Mouse (Mus musculus) gastrocnemius, postnatal 14 days (tissue): ENCODE measurements around the gene Gm20425. TPM values are rescaled to one million over a fixed set of nuclear protein-coding genes. Genes with fewer than 3 reads are reported as not detected.

ENCODE experiments used
- DNase-seq: peaks from one replicate; pipeline ENCODE4 v3.0.0; 2021; ENCODE audit warnings: mixed read lengths
- intact Hi-C: fragments of 180-260 bp; cut with DNase I; formaldehyde crosslinking; loops from one replicate; pipeline ENCODE4 v1.15.1; 2025; ENCODE audit warnings: low total_unique reads
- long read RNA-seq, 2 experiments: library from polyadenylated mRNA; stranded (forward); transcript quantifications; one replicate each; pipeline ENCODE4 v2.0.0; 2021
- total RNA-seq, 2 experiments: library from RNA; stranded (reverse); gene quantifications; 2 replicates each; pipeline ENCODE4 v1.2.3; 2021

Gm20425 gene
- 1 to 10 TPM; 2.8 to 3.2 TPM for total RNA-seq
- long read RNA-seq, experiment 1 = 0 reads
- long read RNA-seq, experiment 2 = 0 reads

DNA sequence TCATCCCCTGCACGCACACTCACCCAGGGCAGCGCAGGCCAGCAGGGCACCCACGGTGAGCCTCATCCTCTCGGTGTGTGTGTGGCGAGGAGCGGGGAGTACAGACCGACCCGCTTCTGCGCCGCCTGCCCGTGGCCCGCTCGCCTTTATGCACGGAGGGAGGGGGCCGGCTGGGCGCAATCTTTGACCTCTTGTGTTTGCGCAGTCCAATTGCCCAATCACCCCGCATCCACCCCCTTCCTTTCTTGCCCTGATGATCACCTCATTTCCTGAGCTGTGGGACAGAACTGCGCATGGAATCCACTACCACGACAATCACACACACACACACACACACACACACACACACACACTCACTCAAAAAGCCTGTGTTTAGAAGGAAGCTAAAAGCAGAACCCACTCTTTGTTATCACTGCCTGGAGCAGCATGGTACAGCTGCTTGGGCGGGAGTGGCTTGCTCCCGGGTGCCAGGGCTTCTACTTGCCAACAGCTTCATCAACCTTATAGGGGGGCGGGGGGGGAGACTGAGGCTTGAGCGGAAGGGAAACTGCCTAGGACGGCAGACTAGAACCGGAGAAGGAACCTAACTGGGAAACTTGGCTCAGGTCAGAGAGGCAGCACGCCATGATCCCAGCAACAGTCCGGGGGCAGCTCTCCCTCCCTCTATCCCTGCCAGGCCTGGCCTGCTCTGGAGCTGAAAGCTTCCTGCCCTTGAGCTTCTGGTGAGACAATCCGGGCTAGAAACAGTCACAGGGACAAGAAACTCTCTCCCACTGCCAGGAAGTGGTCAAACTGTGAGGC is at the start of gene Gm20425, which contains the start of gene Trf:
Gm20425 (minus strand) TSS at position 157 of the 801 bp plus-strand sequence.
Trf (minus strand) TSS at position 294 of the 801 bp plus-strand sequence.
- intact Hi-C loops = no loop called here
- peak; percentile 43 for DNase-seq

DNA sequence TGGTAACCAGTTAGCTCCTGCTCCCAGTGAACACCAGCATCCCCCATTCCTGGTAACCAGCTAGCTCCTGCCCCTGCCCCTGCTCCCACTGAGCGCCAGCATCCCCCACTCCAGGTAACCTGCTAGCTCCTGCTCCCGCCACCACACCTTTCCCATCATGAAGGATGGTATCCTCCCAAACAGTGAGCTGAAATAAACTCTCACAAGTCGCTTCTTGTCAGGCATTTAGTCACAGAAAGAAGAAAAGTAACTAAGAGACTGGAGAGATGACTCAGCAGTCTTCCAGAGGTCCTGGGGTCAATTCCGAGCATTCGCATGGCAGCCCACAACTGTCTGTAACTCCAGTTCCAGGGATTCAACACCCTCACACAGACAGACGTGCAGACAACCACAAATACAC is 46.8 kb upstream of the Gm20425 start:
- DNase-seq = no peak

DNA sequence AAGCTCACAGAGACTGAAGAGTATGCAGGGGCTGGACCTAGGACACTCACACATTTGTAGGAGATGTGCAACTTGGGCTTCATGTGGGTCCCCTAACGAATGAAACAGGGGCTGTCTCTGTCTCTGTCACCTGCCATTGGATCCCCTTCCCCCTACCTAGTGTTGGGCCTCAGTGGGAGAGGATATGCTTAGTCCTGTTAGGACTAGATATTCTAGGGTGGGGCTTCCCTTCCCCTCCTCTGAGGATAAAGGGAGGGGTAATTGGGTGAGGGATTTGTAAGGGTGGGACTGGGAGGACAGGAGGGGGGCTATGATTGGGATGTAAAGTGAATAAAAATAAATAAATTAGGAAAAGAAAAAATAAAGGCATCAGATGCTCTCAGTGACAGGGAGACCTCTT is 45.6 kb upstream of the Gm20425 start:
- intact Hi-C loops = no loop called here

More for the DNA sequence above, 46.8 kb upstream of the Gm20425 start:
- intact Hi-C loops = no loop called here

DNA sequence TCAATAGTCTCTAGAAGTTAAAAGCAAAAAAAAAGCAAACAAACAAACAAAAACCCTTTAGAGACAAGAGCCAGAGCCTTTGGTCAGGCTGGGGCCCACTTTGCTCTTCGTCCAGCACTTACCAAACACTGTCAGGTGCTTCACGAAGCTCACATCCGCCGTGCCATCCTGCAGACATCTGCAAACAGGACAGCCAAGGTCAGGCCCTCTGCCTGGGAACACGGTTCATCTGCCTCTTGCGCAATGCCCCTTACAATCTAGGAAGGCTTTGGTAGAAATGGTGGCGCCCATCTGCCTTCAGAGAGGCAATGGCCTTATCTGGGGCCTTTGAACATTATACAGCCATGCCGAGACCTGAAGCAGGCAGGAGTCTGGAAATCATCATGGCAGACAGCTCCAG is 44.7 kb upstream of the Gm20425 start:
- intact Hi-C loops = no loop called here
- DNase-seq = no peak

More for the DNA sequence above, 45.6 kb upstream of the Gm20425 start:
- no peak for DNase-seq

DNA sequence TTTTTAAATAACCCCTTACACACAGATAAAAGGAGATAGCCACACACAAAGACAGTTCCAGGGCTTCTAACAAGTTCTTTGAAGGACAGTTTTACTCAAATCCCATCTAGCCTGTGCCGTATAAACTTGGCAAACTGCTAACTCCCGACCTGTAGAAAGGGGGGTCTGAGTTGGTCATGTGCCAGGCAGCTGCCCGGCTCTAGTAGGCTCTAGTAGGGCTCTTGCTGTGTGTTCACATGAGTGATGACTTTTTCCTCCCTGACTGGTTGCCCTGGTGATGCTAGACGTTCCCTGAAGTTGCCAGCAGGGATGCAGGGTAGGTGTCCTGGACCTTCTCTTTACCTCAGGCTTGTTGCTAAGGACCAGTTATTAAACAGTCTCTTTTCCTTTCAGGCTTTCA is 41.0 kb upstream of the Gm20425 start:
- intact Hi-C loops = no loop called here
- no peak for DNase-seq

- intact Hi-C loops = no loop called here
Observed at GRCm38 (mm10) chr9:103265778-103266177, 35.7 kb upstream of the Gm20425 start.

DNA sequence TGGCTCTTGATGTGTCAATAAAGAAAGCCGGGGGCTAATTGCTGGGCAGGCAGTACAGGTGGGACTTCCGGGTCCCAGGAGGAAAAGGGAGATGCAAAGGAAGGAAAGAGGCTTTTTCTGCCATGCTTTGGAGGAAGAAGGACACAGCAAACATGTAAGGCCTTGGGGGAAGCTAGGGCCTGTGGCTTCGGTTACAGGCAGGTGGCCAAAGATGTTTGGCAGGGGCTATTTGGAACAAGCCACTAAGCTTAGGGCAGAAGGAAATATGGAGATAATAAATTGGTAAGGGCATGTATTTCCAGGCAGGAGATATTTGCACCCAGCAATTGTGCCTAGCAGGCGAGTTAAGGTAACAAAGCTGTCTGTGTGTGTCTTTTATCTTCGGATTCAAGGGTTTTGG is 22.8 kb upstream of the Gm20425 start:
- DNase-seq = no peak
- intact Hi-C loops = no loop called here

More at GRCm38 (mm10) chr9:103265778-103266177, 35.7 kb upstream of the Gm20425 start:
- no peak for DNase-seq

GRCm38 (mm10) chr9:103248618-103249017 is 18.5 kb upstream of the Gm20425 start:
- intact Hi-C loops = no loop called here
- no peak for DNase-seq

GRCm38 (mm10) chr9:103246526-103247168 is 16.5 kb upstream of the Gm20425 start:
- intact Hi-C loops = no loop called here
- DNase-seq = no peak

- no peak for DNase-seq
- intact Hi-C loops = no loop called here
Observed at GRCm38 (mm10) chr9:103243640-103244039, 13.5 kb upstream of the Gm20425 start.

GRCm38 (mm10) chr9:103241206-103241605 is 11.1 kb upstream of the Gm20425 start:
- intact Hi-C loops = no loop called here
- no peak for DNase-seq

- intact Hi-C loops = no loop called here
- no peak for DNase-seq
Observed at GRCm38 (mm10) chr9:103239471-103239870, 9.4 kb upstream of the Gm20425 start.

GRCm38 (mm10) chr9:103234565-103235165 is 4.6 kb upstream of the Gm20425 start:
- DNase-seq = no peak
- intact Hi-C loops = no loop called here

DNA sequence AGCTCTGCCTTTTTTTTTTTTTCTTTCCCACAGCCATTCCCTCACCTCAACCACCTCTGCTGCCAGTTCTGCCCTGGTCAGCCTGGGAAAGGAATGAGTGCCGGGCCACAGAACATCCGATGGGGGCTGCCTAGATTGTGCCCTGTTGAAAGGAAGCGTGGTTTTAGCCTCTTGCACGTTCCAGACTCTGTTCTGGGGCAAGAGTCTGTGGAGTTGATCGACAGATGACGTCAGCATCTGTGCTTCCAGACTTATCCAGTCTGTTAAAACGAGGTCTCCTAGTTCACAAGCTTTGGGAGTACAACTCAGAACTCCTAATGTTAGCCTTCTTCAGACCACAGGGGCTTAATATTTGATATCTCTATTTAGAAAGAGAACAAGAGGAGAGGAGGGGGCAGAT is 4.0 kb upstream of the Gm20425 start:
- DNase-seq = no peak
- intact Hi-C loops = no loop called here

DNA sequence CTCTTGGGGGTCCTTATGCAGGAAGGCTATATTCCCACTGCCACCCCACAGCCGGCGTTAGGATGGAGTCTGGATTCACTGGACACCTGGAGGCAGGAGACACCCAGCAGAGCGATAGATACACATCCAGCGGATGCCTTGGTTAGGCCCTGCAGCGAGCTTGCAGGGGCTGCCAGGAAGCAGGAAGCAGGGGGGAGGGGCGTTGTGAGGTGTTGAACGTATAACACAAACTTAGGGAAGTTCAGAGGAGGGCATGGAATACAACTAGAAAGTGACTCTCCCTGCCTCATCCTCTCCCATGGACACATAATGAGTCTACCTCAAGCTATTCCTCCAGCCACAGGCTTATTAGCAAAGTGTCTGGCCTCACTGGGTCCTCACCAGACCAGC is 2.9 kb upstream of the Gm20425 start:
- no peak for DNase-seq
- intact Hi-C loops = no loop called here

GRCm38 (mm10) chr9:103232232-103233005 is 2.3 kb upstream of the Gm20425 start:
- no peak for DNase-seq
- intact Hi-C loops = no loop called here

DNA sequence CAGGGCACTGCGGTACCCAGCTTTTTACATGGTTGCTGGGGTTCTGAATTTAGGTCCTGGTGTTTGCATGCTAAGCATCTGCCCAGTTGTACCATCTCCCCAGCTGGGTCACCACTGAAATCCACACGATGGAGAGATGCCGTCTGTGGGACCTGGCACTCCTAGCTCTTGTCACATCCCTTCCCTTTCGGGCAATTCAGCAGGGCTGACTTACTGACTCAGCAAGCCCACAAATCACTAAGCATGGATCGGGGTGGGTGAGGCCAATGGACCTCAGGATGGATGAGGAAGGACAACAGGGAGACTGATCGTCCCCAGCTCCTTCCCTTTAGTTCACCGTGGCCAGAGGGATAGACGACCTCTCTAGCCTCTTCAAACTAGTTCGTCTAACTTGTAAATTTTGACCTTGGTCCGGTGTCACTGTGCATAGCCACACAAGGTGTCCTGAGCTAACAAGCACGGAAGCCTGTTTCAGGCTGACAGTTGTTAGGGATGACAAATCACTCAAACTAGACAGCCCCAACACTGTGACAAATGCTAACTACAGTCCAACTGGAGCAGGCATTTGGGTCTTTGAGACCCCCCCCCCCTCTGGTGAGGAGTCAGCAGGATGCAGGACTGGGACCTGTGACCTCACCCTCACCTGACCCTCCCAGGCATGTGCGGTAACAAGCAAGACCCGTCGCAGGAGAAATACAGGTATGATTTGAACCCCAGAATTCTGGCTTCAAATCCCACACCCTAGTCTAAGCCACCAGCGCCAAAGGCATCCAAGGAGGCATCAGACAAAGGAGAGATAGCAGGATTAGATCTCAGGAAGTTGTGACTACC is 855 bp downstream of the Gm20425 start:
- intact Hi-C loops = loop anchor here (5.0 kb wide), 1 partner anchor 73 kb away; no protein-coding TSS in a partner anchor
- DNase-seq = no peak

DNA sequence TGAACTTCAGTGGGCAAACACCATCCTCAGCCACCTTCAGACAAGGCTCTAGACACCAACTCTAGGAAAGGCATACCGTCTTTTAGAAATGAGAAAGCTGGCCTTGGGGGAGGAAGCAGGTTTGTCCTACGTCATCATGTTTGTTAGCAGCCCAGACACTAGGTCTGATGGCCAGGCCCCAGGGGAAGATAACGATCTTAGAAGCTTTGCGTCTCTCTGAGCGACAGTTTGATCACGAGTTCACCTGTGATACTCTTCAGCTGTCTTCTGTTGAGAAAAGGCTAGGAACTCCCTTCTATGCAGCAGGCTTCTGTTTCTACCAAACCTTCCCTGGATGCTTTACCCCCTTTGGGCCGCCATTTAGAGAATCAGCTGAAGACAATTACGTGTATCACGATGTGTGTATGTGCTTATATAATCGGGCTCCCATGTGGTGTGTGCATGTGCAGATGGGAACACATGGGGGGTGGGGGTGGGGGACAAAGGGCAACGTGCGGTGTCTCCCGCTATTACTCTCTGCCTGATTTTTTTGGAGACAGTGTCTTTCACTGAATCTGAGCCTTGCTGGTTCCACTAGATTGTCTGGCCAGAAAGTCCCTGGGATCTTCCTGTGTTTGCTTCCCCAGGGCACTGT is 1.6 kb downstream of the Gm20425 start:
- DNase-seq = no peak
- intact Hi-C loops = loop anchor here (5.0 kb wide), 1 partner anchor 74 kb away; no protein-coding TSS in a partner anchor
